Mouse (Mus musculus) intestine, embryonic 16.5 days (tissue): ENCODE measurements around the gene Lipc. TPM values are rescaled to one million over a fixed set of nuclear protein-coding genes. Genes with fewer than 3 reads are reported as not detected.
A peak's percentile ranks its signal among the peaks of the same experiment; 100 is the strongest.

ENCODE experiments used
- ATAC-seq: fragments of 200-750 bp; cut with Nextera tagmentation; 2 replicates; pipeline ENCODE4 v1.8.0; 2017; ENCODE audit warnings: moderate TSS enrichment, moderate library complexity
- H3K27ac ChIP-seq: fragments of 300-500 bp; sonication (generic); 2 replicates; pipeline ENCODE4 v1.5.1; 2014; ENCODE audit warnings: mild to moderate bottlenecking, low read length
- H3K27me3 ChIP-seq: fragments of 300-500 bp; sonication (generic); replicated peaks from 2 replicates; pipeline ENCODE4 v1.6.1; 2014; ENCODE audit warnings: low read length, control low read depth, mixed read lengths; ENCODE audit not compliant: control insufficient read depth, insufficient read depth
- H3K36me3 ChIP-seq: fragments of 300-500 bp; sonication (generic); 2 replicates; pipeline ENCODE4 v1.6.1; 2014; ENCODE audit warnings: low read length, control low read depth; ENCODE audit not compliant: control insufficient read depth, insufficient read depth
- H3K4me1 ChIP-seq: fragments of 300-500 bp; sonication (generic); 2 replicates; pipeline ENCODE4 v1.6.1; 2014; ENCODE audit warnings: low read length, control low read depth, mixed read lengths; ENCODE audit not compliant: control insufficient read depth, insufficient read depth
- H3K4me2 ChIP-seq: fragments of 300-500 bp; sonication (generic); 2 replicates; pipeline ENCODE4 v1.6.1; 2014; ENCODE audit warnings: low read depth, low read length, control low read depth
- H3K4me3 ChIP-seq: fragments of 300-500 bp; sonication (generic); 2 replicates; pipeline ENCODE4 v1.5.1; 2014; ENCODE audit warnings: mild to moderate bottlenecking, low read length
- H3K9ac ChIP-seq: fragments of 300-500 bp; sonication (generic); 2 replicates; pipeline ENCODE4 v1.6.1; 2014; ENCODE audit warnings: low read depth, low read length
- H3K9me3 ChIP-seq: fragments of 300-500 bp; sonication (generic); 2 replicates; pipeline ENCODE4 v1.6.1; 2016; ENCODE audit warnings: low read length, control low read depth; ENCODE audit not compliant: control insufficient read depth
- WGBS: fragments of 180-500 bp; shearing (Covaris S2); extraction: QIAGEN DNeasy Blood & Tissue Kit; methylation state at CpG from one replicate; pipeline ENCODE4 v1.1.7; 2014; 5-methylcytosine and 5-hydroxymethylcytosine counted together
- polyA plus RNA-seq: library from polyadenylated mRNA; unstranded; fragments of >200 nt; fragmentation: Nextera tagmentation; extraction: Ambion mirVana; gene quantifications from 2 replicates; pipeline ENCODE4 v1.2.1, GENCODE M21; 2015

Lipc gene
- polyA plus RNA-seq, 1 experiment from 2014 or later = 1.4 TPM

GRCm38 (mm10) chr9:70960301-70960700, 8.3 kb upstream of the Lipc start:
- H3K27ac ChIP-seq = no peak overlapping the region
- H3K4me3 ChIP-seq = no peak overlapping the region
- no peaks in the 10 kb centered on the region for H3K27me3 ChIP-seq
- ATAC-seq = no peak
- H3K4me1 ChIP-seq = no peaks in the 10 kb centered on the region
- 87% methylated on average over 5 of the region's 5 CpGs for WGBS
- H3K4me2 ChIP-seq = no peak overlapping the region
- no peak overlapping the region for H3K9ac ChIP-seq
- no peaks in the 10 kb centered on the region for H3K36me3 ChIP-seq
- H3K9me3 ChIP-seq = no peaks in the 10 kb centered on the region

- H3K4me2 ChIP-seq = no peak overlapping the region
- H3K27ac ChIP-seq = no peak overlapping the region
- no peaks in the 10 kb centered on the region for H3K27me3 ChIP-seq
- no peak for ATAC-seq
- WGBS = 79% methylated on average over 5 of the region's 5 CpGs
- H3K9me3 ChIP-seq = no peaks in the 10 kb centered on the region
- H3K9ac ChIP-seq = no peak overlapping the region
- H3K36me3 ChIP-seq = no peaks in the 10 kb centered on the region
- H3K4me3 ChIP-seq = no peak overlapping the region
- no peaks in the 10 kb centered on the region for H3K4me1 ChIP-seq
These were observed 7.8 kb upstream of the Lipc start for GRCm38 (mm10) chr9:70959866-70960265.

- Histone ChIP-seq H3K36me3 (no peaks in the 10 kb centered on the region), H3K4me2 (no peak overlapping the region), H3K4me3 (no peak overlapping the region), H3K9me3 (no peaks in the 10 kb centered on the region), H3K27me3 (no peaks in the 10 kb centered on the region), H3K4me1 (no peaks in the 10 kb centered on the region), H3K9ac (no peak overlapping the region), H3K27ac (no peak overlapping the region)
- WGBS = 87% methylated on average over 3 of the region's 3 CpGs
- no peak for ATAC-seq
These were observed 7.4 kb upstream of the Lipc start for GRCm38 (mm10) chr9:70959447-70959846.

GRCm38 (mm10) chr9:70958381-70958780, 6.4 kb upstream of the Lipc start:
- H3K4me2 ChIP-seq = no peak overlapping the region
- no peak for ATAC-seq
- WGBS = 61% methylated on average over 5 of the region's 5 CpGs
- no peak overlapping the region for H3K27ac ChIP-seq
- no peaks in the 10 kb centered on the region for H3K4me1 ChIP-seq
- H3K9me3 ChIP-seq = no peaks in the 10 kb centered on the region
- no peaks in the 10 kb centered on the region for H3K27me3 ChIP-seq
- no peaks in the 10 kb centered on the region for H3K36me3 ChIP-seq
- H3K4me3 ChIP-seq = no peak overlapping the region
- H3K9ac ChIP-seq = no peak overlapping the region

DNA sequence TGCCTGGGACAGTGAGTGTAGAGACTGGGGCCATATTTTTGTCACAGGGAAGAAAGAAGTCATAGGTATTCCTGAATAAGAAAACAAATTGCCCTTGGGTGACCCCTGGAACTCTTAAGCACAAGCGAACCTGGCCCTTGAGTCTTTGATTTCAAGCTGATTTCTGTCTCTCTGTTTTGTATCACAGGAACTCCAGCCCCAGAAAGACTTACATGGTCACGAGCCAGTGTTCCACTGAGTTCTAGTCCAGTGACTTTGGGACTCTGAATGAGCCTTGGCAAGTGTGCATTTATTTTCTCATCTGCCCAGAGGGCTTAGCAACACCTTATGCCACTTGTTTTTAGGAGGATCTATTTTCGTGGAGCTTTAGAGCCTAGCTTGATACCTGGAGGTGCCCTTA, 5.7 kb upstream of the Lipc start:
- no peaks in the 10 kb centered on the region for H3K9me3 ChIP-seq

GRCm38 (mm10) chr9:70954226-70954625, 2.2 kb upstream of the Lipc start:
- Histone ChIP-seq H3K4me1 (no peaks in the 10 kb centered on the region), H3K9ac (no peak overlapping the region)
- 87% methylated on average over 3 of the region's 3 CpGs for WGBS

More for the DNA sequence above, 5.7 kb upstream of the Lipc start:
- Histone ChIP-seq H3K9ac (no peak overlapping the region), H3K4me3 (no peak overlapping the region), H3K4me1 (no peaks in the 10 kb centered on the region), H3K4me2 (no peak overlapping the region), H3K27ac (no peak overlapping the region), H3K36me3 (no peaks in the 10 kb centered on the region), H3K27me3 (no peaks in the 10 kb centered on the region)
- 66% methylated on average over 3 of the region's 3 CpGs for WGBS
- no peak for ATAC-seq

DNA sequence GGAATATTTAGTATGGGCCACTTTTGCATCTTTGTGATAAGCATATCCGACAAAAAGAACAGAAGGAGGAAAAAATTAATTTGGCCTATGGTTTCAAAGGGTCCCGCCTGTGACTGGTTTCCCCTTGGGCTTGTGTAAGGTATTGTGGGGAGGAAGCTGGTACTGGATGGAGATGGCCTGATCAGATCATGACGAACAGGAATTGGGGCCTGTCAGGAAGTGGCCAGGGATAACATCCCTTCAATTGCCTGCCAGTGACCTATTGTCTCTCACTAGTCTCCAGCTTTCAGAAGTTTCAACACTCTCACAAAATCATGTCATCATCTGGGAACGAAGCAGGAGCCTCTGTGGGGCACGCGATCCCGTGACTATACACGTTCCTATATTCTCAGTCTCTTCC, 2.7 kb downstream of the Lipc start:
- no peak overlapping the region for H3K4me2 ChIP-seq
- H3K9me3 ChIP-seq = no peaks in the 10 kb centered on the region
- 78% methylated on average over 8 of the region's 8 CpGs for whole genome bisulfite sequencing
- H3K9ac ChIP-seq = no peak overlapping the region
- H3K36me3 ChIP-seq = no peaks in the 10 kb centered on the region
- H3K4me1 ChIP-seq = no peaks in the 10 kb centered on the region
- H3K27me3 ChIP-seq = no peaks in the 10 kb centered on the region
- no peak overlapping the region for H3K4me3 ChIP-seq
- no peak for ATAC-seq
- H3K27ac ChIP-seq = no peak overlapping the region

More at GRCm38 (mm10) chr9:70954226-70954625, 2.2 kb upstream of the Lipc start:
- no peak for ATAC-seq
- Histone ChIP-seq H3K27me3 (no peaks in the 10 kb centered on the region), H3K27ac (no peak overlapping the region), H3K36me3 (no peaks in the 10 kb centered on the region), H3K4me3 (no peak overlapping the region), H3K4me2 (no peak overlapping the region), H3K9me3 (no peaks in the 10 kb centered on the region)

GRCm38 (mm10) chr9:70947312-70947711, 4.7 kb downstream of the Lipc start:
- Histone ChIP-seq H3K9ac (no peak overlapping the region), H3K9me3 (no peaks in the 10 kb centered on the region), H3K4me2 (no peak overlapping the region), H3K27me3 (no peaks in the 10 kb centered on the region), H3K4me3 (no peak overlapping the region), H3K4me1 (no peaks in the 10 kb centered on the region), H3K36me3 (no peaks in the 10 kb centered on the region), H3K27ac (no peak overlapping the region)
- 81% methylated on average over 5 of the region's 5 CpGs for WGBS
- ATAC-seq = no peak

- Histone ChIP-seq H3K36me3 (no peaks in the 10 kb centered on the region), H3K9me3 (no peaks in the 10 kb centered on the region), H3K4me2 (no peak overlapping the region), H3K27me3 (no peaks in the 10 kb centered on the region), H3K4me1 (no peaks in the 10 kb centered on the region; the same call in 1 of the 2 replicates), H3K4me3 (no peak overlapping the region), H3K9ac (no peak overlapping the region), H3K27ac (no peak overlapping the region)
- 66% methylated on average over 9 of the region's 9 CpGs for WGBS
- ATAC-seq = 0 out of 2 replicates have a peak, but pooled peaks have one; percentile 52
These were observed 9.2 kb downstream of the Lipc start for GRCm38 (mm10) chr9:70942686-70943333.
